Mouse (Mus musculus): ENCODE measurements at regions not wholly inside any gene's neighbourhood (a gene's known extent, or its start where the extent isn't known, plus 50 kb on each side); places are given as distances from the start of the nearest gene placed in this dataset.

GRCm38 (mm10) chr1:119346634-119347155 is 75.4 kb downstream of the Inhbb start:
- TF ChIP-seq CTCF (IDR thresholded peaks at IDR 0.05; ENCODE audit: borderline replicate concordance, extremely low read depth, insufficient read depth, insufficient read length) (no peak), POLR2A (IDR thresholded peaks at IDR 0.05; ENCODE audit: borderline replicate concordance, extremely low read depth, insufficient read depth, insufficient read length, poor library complexity, severe bottlenecking) (no peak)

Data from brain, embryonic 14.5 days (tissue).